Mouse (Mus musculus) forebrain, embryonic 12.5 days (tissue): ENCODE data around the gene Stambp. TPM values are rescaled to one million over a fixed set of nuclear protein-coding genes. Genes with fewer than 3 reads are reported as not detected.

ENCODE experiments used
- ATAC-seq: fragments of 200-750 bp; cut with Nextera tagmentation; 2 replicates; pipeline ENCODE4 v1.8.0; 2017; ENCODE audit warnings: moderate TSS enrichment; ENCODE audit not compliant: low FRiP score
- H3K27ac ChIP-seq: fragments of 300-500 bp; sonication (generic); 2 replicates; pipeline ENCODE4 v1.5.1; 2016; ENCODE audit warnings: mild to moderate bottlenecking
- H3K27me3 ChIP-seq: fragments of 300-500 bp; sonication (generic); 2 replicates; pipeline ENCODE4 v1.6.1; 2016; ENCODE audit warnings: mild to moderate bottlenecking
- H3K36me3 ChIP-seq: fragments of 300-500 bp; sonication (generic); replicated peaks from 2 replicates; pipeline ENCODE4 v1.6.1; 2016; ENCODE audit warnings: mild to moderate bottlenecking
- H3K4me1 ChIP-seq: fragments of 300-500 bp; sonication (generic); 2 replicates; pipeline ENCODE4 v1.6.1; 2016
- H3K4me2 ChIP-seq: fragments of 300-500 bp; sonication (generic); 2 replicates; pipeline ENCODE4 v1.6.1; 2016; ENCODE audit warnings: mild to moderate bottlenecking, moderate library complexity
- H3K4me3 ChIP-seq: fragments of 300-500 bp; sonication (generic); replicated peaks from 2 replicates; pipeline ENCODE4 v1.5.1; 2016; ENCODE audit warnings: mild to moderate bottlenecking
- H3K9ac ChIP-seq: fragments of 300-500 bp; sonication (generic); 2 replicates; pipeline ENCODE4 v1.6.1; 2016; ENCODE audit warnings: mild to moderate bottlenecking
- H3K9me3 ChIP-seq: fragments of 300-500 bp; sonication (generic); 2 replicates; pipeline ENCODE4 v1.6.1; 2016
- WGBS: fragments of 180-500 bp; shearing (Covaris S2); methylation state at CpG from one replicate; pipeline ENCODE4 v1.1.7; 2016; 5-methylcytosine and 5-hydroxymethylcytosine counted together
- polyA plus RNA-seq: library from polyadenylated mRNA; unstranded; fragments of >200 nt; fragmentation: Nextera tagmentation; extraction: Ambion mirVana; gene quantifications from 2 replicates; pipeline ENCODE4 v1.2.1, GENCODE M21; 2016

Stambp gene
- polyA plus RNA-seq, 1 experiment from 2014 or later: 27.7 TPM

DNA sequence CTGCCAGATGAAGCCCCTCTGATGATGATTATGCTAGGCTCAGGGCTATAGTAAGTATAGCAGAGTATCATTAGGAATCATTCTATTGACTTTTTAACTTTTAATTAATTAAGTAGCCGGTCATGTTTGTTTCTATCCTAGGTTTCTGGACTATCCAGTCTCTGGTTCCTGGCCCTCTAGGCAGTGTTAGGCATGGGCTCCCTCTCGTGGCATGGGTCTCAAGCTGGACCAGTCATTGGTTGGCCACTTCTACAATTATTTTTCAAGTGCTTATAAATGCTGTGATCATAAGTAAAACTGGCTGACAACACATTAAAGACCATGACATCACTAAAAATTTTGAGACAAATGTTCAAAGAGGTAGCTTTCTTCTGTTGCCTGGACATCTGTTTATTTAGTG is 62.3 kb downstream of the Stambp start:
- H3K9me3 ChIP-seq: no peaks in the 10 kb centered on the region
- H3K4me1 ChIP-seq: peaks cover 12% of the 10 kb centered on the region
- no peak overlapping the region for H3K4me3 ChIP-seq
- 69% methylated on average over 2 of the region's 2 CpGs for WGBS
- no peak overlapping the region for H3K9ac ChIP-seq
- ATAC-seq: no peak
- H3K27me3 ChIP-seq: no peaks in the 10 kb centered on the region
- no peak overlapping the region for H3K4me2 ChIP-seq
- H3K27ac ChIP-seq: no peak overlapping the region
- H3K36me3 ChIP-seq: no peaks in the 10 kb centered on the region

- Histone ChIP-seq H3K9ac (no peak overlapping the region), H3K4me2 (no peak overlapping the region), H3K36me3 (no peaks in the 10 kb centered on the region), H3K4me1 (peaks cover 15% of the 10 kb centered on the region), H3K27me3 (no peaks in the 10 kb centered on the region), H3K9me3 (no peaks in the 10 kb centered on the region), H3K4me3 (no peak overlapping the region), H3K27ac (no peak overlapping the region)
- 51% methylated on average over 8 of the region's 8 CpGs for WGBS
- no peak for ATAC-seq
Observed at GRCm38 (mm10) chr6:83509442-83509841, 63.1 kb downstream of the Stambp start.

GRCm38 (mm10) chr6:83507168-83507546 is 65.4 kb downstream of the Stambp start:
- no peak for ATAC-seq
- Histone ChIP-seq H3K9ac (peak overlapping the region; percentile 49), H3K27ac (peak overlapping the region; percentile 63), H3K9me3 (no peaks in the 10 kb centered on the region), H3K27me3 (no peaks in the 10 kb centered on the region), H3K4me1 (peaks cover 15% of the 10 kb centered on the region), H3K36me3 (no peaks in the 10 kb centered on the region), H3K4me2 (peak overlapping the region; percentile 81), H3K4me3 (peak overlapping the region; percentile 86)
- WGBS: 36% methylated on average over 6 of the region's 6 CpGs

DNA sequence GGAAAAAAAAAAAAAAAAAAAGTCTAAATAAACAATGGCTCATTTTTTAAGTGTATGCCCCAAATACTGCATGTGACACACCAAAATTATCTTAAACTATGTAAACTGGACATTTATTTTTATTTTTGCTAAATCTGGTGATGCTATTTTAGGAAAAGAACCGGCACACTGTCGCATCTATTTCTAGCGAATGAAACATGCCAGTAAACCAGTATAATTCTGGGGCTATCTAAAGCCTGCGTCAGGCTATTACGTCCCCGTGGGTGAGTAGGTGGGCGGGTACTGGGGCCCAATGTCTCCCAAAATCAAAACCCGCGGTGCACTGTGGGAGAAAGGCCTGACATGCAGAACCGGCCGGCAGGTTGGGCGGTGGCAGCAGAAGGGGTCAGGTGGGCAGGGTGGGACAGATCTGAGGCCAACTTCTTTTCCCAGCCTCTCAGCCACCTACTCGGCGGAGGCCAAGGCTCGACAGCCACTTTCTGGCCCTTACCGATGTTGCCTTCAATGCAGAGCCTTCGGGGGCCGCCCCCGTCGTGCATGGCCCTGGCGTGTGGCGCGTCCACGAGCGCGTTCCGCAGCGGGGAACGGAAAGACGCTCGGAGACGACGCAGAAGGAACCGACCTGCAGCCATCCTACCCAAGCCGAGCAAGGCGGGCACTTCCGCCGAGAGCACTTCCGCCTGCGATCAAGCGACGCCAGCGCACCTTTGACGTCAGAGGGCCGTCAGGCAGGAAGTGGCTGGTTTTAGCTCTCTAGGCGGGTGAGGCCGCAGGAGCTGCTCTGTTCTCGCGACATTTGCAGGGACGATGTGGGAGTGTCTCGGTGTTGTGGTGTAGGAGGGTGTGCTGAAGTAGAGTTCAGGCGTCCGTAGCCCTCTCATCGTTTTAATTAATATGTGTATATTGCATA is 66.0 kb downstream of the Stambp start, which contains the start of gene Dguok:
Dguok (minus strand) TSS at position 712 of the 910 bp plus-strand sequence.
- WGBS: under 1% methylated on average over 54 of the region's 54 CpGs
- Histone ChIP-seq H3K4me3 (peak within 1 kb of the TSS; percentile 86), H3K9ac (peak within 1 kb of the TSS; percentile 90), H3K36me3 (no peaks in the 10 kb centered on the region), H3K4me2 (peak within 1 kb of the TSS; percentile 81), H3K27ac (peak within 1 kb of the TSS; percentile 94), H3K9me3 (no peaks in the 10 kb centered on the region), H3K4me1 (peaks cover 15% of the 10 kb centered on the region), H3K27me3 (no peaks in the 10 kb centered on the region)
- peak; percentile 99 for ATAC-seq

DNA sequence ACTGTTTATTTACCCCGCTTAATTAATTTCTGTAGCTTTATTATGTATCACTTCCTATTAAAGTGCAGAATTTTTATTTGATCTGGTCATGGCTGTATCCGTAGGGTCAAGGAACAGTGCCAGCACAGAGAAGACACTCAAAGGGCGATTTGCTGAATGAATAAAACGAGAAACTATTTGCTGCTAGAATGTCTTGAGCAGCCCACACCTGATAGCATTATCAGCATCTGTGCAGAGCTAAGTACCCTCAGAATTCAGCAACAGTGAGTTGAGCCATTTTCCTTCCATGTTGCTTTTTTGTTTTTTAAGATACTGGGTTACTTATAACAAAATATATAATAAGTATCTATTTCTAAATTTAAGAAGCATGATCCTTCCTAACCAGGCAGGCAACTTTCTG is 67.0 kb downstream of the Stambp start:
- Histone ChIP-seq H3K9me3 (no peaks in the 10 kb centered on the region), H3K4me3 (peak overlapping the region; percentile 86), H3K4me1 (peaks cover 15% of the 10 kb centered on the region), H3K27me3 (no peaks in the 10 kb centered on the region), H3K4me2 (peak overlapping the region; percentile 81), H3K27ac (no peak overlapping the region), H3K9ac (peak overlapping the region; percentile 90; the same call in 1 of the 2 replicates), H3K36me3 (peaks cover 2% of the 10 kb centered on the region; the same call in 1 of the 2 replicates)
- WGBS: 86% methylated on average over 4 of the region's 4 CpGs
- ATAC-seq: no peak

DNA sequence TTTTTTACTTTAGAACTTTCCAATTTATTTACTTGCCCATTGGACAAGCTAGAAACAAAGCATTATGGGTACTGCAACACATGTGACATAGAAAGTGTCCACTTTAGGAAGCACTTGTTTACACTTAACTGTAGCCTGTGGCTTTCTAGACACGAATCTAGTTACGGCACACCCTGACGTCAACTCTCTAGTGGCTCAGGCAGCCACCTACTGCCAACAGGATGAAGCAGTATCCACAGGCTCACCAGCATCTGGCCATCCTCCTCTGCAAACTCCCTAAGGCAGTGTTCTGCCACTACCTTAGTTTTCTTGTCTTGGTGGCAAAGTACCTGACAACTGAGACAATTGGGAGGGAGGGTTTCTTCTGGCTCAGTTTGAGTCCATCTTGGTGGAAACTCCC is 69.2 kb downstream of the Stambp start:
- H3K9ac ChIP-seq: no peak overlapping the region
- WGBS: 87% methylated on average over 3 of the region's 3 CpGs
- no peak for ATAC-seq

DNA sequence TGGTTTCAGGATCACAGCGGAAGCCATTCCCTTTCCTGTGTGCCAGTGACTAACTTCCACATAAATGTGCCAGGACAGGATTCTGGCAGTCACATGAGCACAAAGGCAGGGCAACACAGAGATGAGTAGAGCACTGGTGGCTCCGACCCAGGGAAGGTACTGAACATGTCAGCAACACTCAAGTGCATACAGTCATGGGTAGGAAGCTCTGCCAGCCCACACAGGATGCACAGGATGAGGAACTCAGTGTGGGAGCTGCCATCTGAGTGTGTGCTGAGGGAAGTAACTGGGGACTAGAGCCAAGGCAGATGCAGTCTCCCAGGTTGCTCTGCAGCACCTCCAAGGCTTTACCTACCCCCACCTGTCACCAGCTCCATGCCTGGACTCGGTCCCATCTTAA is 69.9 kb downstream of the Stambp start:
- no peak overlapping the region for H3K4me3 ChIP-seq
- H3K9me3 ChIP-seq: no peaks in the 10 kb centered on the region
- H3K4me1 ChIP-seq: peaks cover 15% of the 10 kb centered on the region
- H3K4me2 ChIP-seq: no peak overlapping the region
- no peak overlapping the region for H3K9ac ChIP-seq
- no peak overlapping the region for H3K27ac ChIP-seq
- peaks cover 16% of the 10 kb centered on the region; the same call in 1 of the 2 replicates for H3K36me3 ChIP-seq
- ATAC-seq: no peak
- no peaks in the 10 kb centered on the region for H3K27me3 ChIP-seq
- 89% methylated on average over 3 of the region's 3 CpGs for WGBS

More for the DNA sequence above, 69.2 kb downstream of the Stambp start:
- no peaks in the 10 kb centered on the region for H3K27me3 ChIP-seq
- H3K36me3 ChIP-seq: peaks cover 12% of the 10 kb centered on the region; the same call in 1 of the 2 replicates
- peaks cover 15% of the 10 kb centered on the region for H3K4me1 ChIP-seq
- H3K4me2 ChIP-seq: no peak overlapping the region
- no peaks in the 10 kb centered on the region for H3K9me3 ChIP-seq
- H3K27ac ChIP-seq: no peak overlapping the region
- no peak overlapping the region for H3K4me3 ChIP-seq

- H3K4me1 ChIP-seq: peaks cover 10% of the 10 kb centered on the region
- no peaks in the 10 kb centered on the region for H3K27me3 ChIP-seq
- no peak overlapping the region for H3K4me2 ChIP-seq
- no peak for ATAC-seq
- no peak overlapping the region for H3K9ac ChIP-seq
- H3K27ac ChIP-seq: no peak overlapping the region
- H3K36me3 ChIP-seq: peaks cover 23% of the 10 kb centered on the region; the same call in 1 of the 2 replicates
- WGBS: 65% methylated on average over 9 of the region's 9 CpGs
- no peak overlapping the region for H3K4me3 ChIP-seq
- H3K9me3 ChIP-seq: no peaks in the 10 kb centered on the region
Observed at GRCm38 (mm10) chr6:83501524-83502310, 70.8 kb downstream of the Stambp start.

GRCm38 (mm10) chr6:83500462-83500861 is 72.1 kb downstream of the Stambp start:
- 0 out of 2 replicates have a peak, but pooled peaks cover 3% of the 10 kb centered on the region for H3K4me1 ChIP-seq
- no peak for ATAC-seq
- WGBS: 65% methylated on average over 3 of the region's 3 CpGs
- H3K27ac ChIP-seq: no peak overlapping the region
- no peak overlapping the region for H3K4me3 ChIP-seq
- no peak overlapping the region for H3K4me2 ChIP-seq
- H3K9me3 ChIP-seq: no peaks in the 10 kb centered on the region
- H3K9ac ChIP-seq: no peak overlapping the region
- no peaks in the 10 kb centered on the region for H3K27me3 ChIP-seq
- H3K36me3 ChIP-seq: peaks cover 35% of the 10 kb centered on the region

DNA sequence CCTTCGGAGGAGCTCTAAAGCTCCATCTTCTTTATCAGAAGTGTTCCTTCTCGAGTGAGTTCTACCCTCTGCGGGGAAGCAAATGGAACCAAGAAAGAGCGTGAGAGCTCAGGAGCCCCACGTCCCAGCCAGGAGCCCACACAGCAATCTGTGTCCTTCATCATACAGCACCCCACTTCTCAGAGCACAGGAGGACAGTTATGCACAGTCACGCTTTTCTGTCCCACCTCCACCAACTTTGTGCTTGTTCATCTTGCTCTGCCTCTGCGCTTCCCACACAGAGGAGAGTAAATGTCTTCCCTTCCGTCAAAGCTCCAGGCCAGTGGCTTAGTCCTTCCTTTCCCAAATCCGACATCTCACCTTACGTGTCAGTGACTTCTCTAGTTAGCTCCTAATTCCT is 73.5 kb downstream of the Stambp start:
- 93% methylated on average over 10 of the region's 10 CpGs for WGBS

GRCm38 (mm10) chr6:83496753-83497710 is 75.5 kb downstream of the Stambp start:
- H3K4me2 ChIP-seq: no peak overlapping the region
- H3K27me3 ChIP-seq: no peaks in the 10 kb centered on the region
- no peak for ATAC-seq
- H3K9me3 ChIP-seq: no peaks in the 10 kb centered on the region
- H3K36me3 ChIP-seq: peaks cover 56% of the 10 kb centered on the region
- H3K27ac ChIP-seq: no peak overlapping the region
- WGBS: 89% methylated on average over 22 of the region's 22 CpGs
- no peak overlapping the region for H3K9ac ChIP-seq
- no peak overlapping the region for H3K4me3 ChIP-seq
- no peaks in the 10 kb centered on the region for H3K4me1 ChIP-seq

More for the DNA sequence above, 73.5 kb downstream of the Stambp start:
- H3K27me3 ChIP-seq: no peaks in the 10 kb centered on the region
- ATAC-seq: no peak
- H3K4me3 ChIP-seq: no peak overlapping the region
- H3K4me1 ChIP-seq: no peaks in the 10 kb centered on the region
- no peak overlapping the region for H3K4me2 ChIP-seq
- H3K9ac ChIP-seq: no peak overlapping the region
- H3K36me3 ChIP-seq: peaks cover 44% of the 10 kb centered on the region
- no peaks in the 10 kb centered on the region for H3K9me3 ChIP-seq
- no peak overlapping the region for H3K27ac ChIP-seq
